Mouse (Mus musculus): ENCODE measurements around the gene Frmpd2. TPM values are rescaled to one million over a fixed set of nuclear protein-coding genes. Genes with fewer than 3 reads are reported as not detected.

The Frmpd2 gene
- polyA plus RNA-seq, 1 experiment from 2014 or later = not detected

DNA sequence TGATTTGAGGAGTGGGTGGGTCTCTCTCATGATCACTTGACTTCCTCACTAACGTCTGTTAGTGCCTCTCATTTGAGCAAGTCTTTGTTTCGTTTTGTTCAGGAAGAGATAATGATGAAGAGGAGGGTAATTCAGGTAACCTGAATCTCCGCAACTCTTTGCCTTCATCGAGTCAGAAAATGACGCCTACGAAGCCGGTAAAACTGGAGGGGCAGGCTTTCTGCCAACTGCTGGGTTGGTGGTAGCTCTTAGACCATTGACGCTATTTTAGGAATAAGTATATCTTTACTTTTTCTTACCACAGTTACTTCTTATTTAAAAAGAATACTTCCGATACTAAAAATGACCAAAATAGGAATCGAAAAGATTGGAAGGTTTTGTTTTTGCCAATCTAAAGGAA, 135.9 kb downstream of the Frmpd2 start:
- DNase-seq (ENCODE audit: low spot score) = no peak

Other genes with a start within 250 kb of the Frmpd2 start
- gene Mapk8, start 24.5 kb upstream of the Frmpd2 start, polyA plus RNA-seq (2015; fragmentation: Nextera tagmentation; extraction: Ambion mirVana) = 11.9 and 12.0 TPM in 2 replicates
- 0.04 TPM in 1 of 2 replicates, not detected in the other for gene Ptpn20, start 117.5 kb downstream of the Frmpd2 start, polyA plus RNA-seq (2015; fragmentation: Nextera tagmentation; extraction: Ambion mirVana)

All from thymus, postnatal 0 days (tissue).